Mouse (Mus musculus) forelimb bud, embryonic 11.5 days (tissue): ENCODE results near the gene Zfhx3.

Experiments used
- DNase-seq: peaks from one replicate; pipeline ENCODE4 v3.0.0-alpha.2; 2012; ENCODE audit warnings: low read depth, low spot score

Gene Zfhx3

GRCm38 (mm10) chr8:108715416-108715948 lies 773.0 kb downstream of the Zfhx3 start:
- no peak for DNase-seq

GRCm38 (mm10) chr8:108716291-108716811 lies 773.9 kb downstream of the Zfhx3 start:
- DNase-seq: no peak

GRCm38 (mm10) chr8:108717545-108717944 lies 775.1 kb downstream of the Zfhx3 start:
- no peak for DNase-seq

- DNase-seq: no peak
Measured at GRCm38 (mm10) chr8:108718031-108718430, 775.6 kb downstream of the Zfhx3 start.

GRCm38 (mm10) chr8:108720840-108721239 lies 778.4 kb downstream of the Zfhx3 start:
- DNase-seq: no peak

GRCm38 (mm10) chr8:108722671-108723513 lies 780.4 kb downstream of the Zfhx3 start:
- no peak for DNase-seq

- DNase-seq: no peak
Measured at GRCm38 (mm10) chr8:108723636-108724035, 781.2 kb downstream of the Zfhx3 start.

GRCm38 (mm10) chr8:108724818-108725506 lies 782.5 kb downstream of the Zfhx3 start:
- no peak for DNase-seq

- DNase-seq: no peak
Measured at GRCm38 (mm10) chr8:108725631-108726030, 783.2 kb downstream of the Zfhx3 start.

GRCm38 (mm10) chr8:108726541-108727241 lies 784.2 kb downstream of the Zfhx3 start:
- DNase-seq: peak; percentile 68

GRCm38 (mm10) chr8:108729169-108729568 lies 786.7 kb downstream of the Zfhx3 start:
- DNase-seq: no peak

- no peak for DNase-seq
Measured at GRCm38 (mm10) chr8:108729667-108730329, 787.4 kb downstream of the Zfhx3 start.

GRCm38 (mm10) chr8:108730907-108731440 lies 788.5 kb downstream of the Zfhx3 start:
- DNase-seq: no peak

GRCm38 (mm10) chr8:108732500-108732899 lies 790.1 kb downstream of the Zfhx3 start:
- DNase-seq: no peak

GRCm38 (mm10) chr8:108733385-108733784 lies 790.9 kb downstream of the Zfhx3 start:
- no peak for DNase-seq

- DNase-seq: no peak
Measured at GRCm38 (mm10) chr8:108736442-108736841, 794.0 kb downstream of the Zfhx3 start.

GRCm38 (mm10) chr8:108738179-108738578 lies 795.7 kb downstream of the Zfhx3 start:
- DNase-seq: no peak

- no peak for DNase-seq
Measured at GRCm38 (mm10) chr8:108739517-108739916, 797.1 kb downstream of the Zfhx3 start.

GRCm38 (mm10) chr8:108740443-108740842 lies 798.0 kb downstream of the Zfhx3 start:
- no peak for DNase-seq

- DNase-seq: no peak
Measured at GRCm38 (mm10) chr8:108741651-108742050, 799.2 kb downstream of the Zfhx3 start.

GRCm38 (mm10) chr8:108742465-108742864 lies 800.0 kb downstream of the Zfhx3 start:
- no peak for DNase-seq
